Mouse (Mus musculus) induced T-regulatory cell, adult 2 months (primary cell): ENCODE measurements around the gene Cdkn1c.

Experiments
- DNase-seq: peaks from one replicate; pipeline ENCODE4 v3.0.0-alpha.2; 2012; ENCODE audit warnings: low read depth

Gene Cdkn1c

GRCm38 (mm10) chr7:143433331-143433730, 27.5 kb downstream of the Cdkn1c start:
- DNase-seq, result no peak

- no peak for DNase-seq
Measured at GRCm38 (mm10) chr7:143432631-143433030, 28.2 kb downstream of the Cdkn1c start.

GRCm38 (mm10) chr7:143428814-143429499, 31.9 kb downstream of the Cdkn1c start:
- no peak for DNase-seq

GRCm38 (mm10) chr7:143428142-143428813, 32.6 kb downstream of the Cdkn1c start:
- DNase-seq, result no peak

GRCm38 (mm10) chr7:143419585-143420160, 41.2 kb downstream of the Cdkn1c start:
- no peak for DNase-seq

- no peak for DNase-seq
Measured at GRCm38 (mm10) chr7:143417875-143418274, 43.0 kb downstream of the Cdkn1c start.

GRCm38 (mm10) chr7:143416406-143416805, 44.4 kb downstream of the Cdkn1c start:
- DNase-seq, result no peak

- DNase-seq, result no peak
Measured at GRCm38 (mm10) chr7:143415070-143415469, 45.8 kb downstream of the Cdkn1c start.

- no peak for DNase-seq
Measured at GRCm38 (mm10) chr7:143412606-143413005, 48.2 kb downstream of the Cdkn1c start.

GRCm38 (mm10) chr7:143408615-143409021, 52.2 kb downstream of the Cdkn1c start:
- no peak for DNase-seq
